Mouse (Mus musculus) adrenal gland, postnatal 14 days (tissue): ENCODE measurements at regions not wholly inside any gene's neighbourhood (a gene's known extent, or its start where the extent isn't known, plus 50 kb on each side); places are given as distances from the start of the nearest gene placed in this dataset.

ENCODE experiments used
- DNase-seq: peaks from one replicate; pipeline ENCODE4 v3.0.0; 2021; ENCODE audit warnings: mixed read lengths

- DNase-seq = peak; percentile 12
Measured at GRCm38 (mm10) chr14:94691176-94691575, 800.7 kb upstream of the Pcdh9 start.

- no peak for DNase-seq
Measured at GRCm38 (mm10) chr14:94677716-94678115, 787.2 kb upstream of the Pcdh9 start.

GRCm38 (mm10) chr14:94653625-94654024 lies 763.1 kb upstream of the Pcdh9 start:
- no peak for DNase-seq

- no peak for DNase-seq
Measured at GRCm38 (mm10) chr14:94615006-94615405, 724.5 kb upstream of the Pcdh9 start.
